Mouse (Mus musculus) urinary bladder, postnatal 36 days (tissue): ENCODE measurements around the gene Acoxl.

ENCODE experiments used
- DNase-seq, 2 experiments: peaks; one replicate each; pipeline ENCODE4 v3.0.0; 2022; ENCODE audit warnings: low spot score in 2 of 2, mixed read lengths in 1 of 2

Acoxl gene

GRCm38 (mm10) chr2:128140183-128140582 is 301.5 kb downstream of the Acoxl start:
- no peak for DNase-seq

GRCm38 (mm10) chr2:128143992-128144391 is 305.3 kb downstream of the Acoxl start:
- no peak for DNase-seq

- no peak for DNase-seq
Measured at GRCm38 (mm10) chr2:128145433-128145832, 306.8 kb downstream of the Acoxl start.

- no peak for DNase-seq
Measured at GRCm38 (mm10) chr2:128149596-128149995, 310.9 kb downstream of the Acoxl start.

GRCm38 (mm10) chr2:128152211-128152610 is 313.5 kb downstream of the Acoxl start:
- no peak for DNase-seq

GRCm38 (mm10) chr2:128152845-128153550 is 314.3 kb downstream of the Acoxl start:
- no peak for DNase-seq

- no peak for DNase-seq
Measured at GRCm38 (mm10) chr2:128153551-128153910, 314.9 kb downstream of the Acoxl start.

- DNase-seq, result no peak
Measured at GRCm38 (mm10) chr2:128155412-128156066, 316.9 kb downstream of the Acoxl start.

- no peak for DNase-seq
Measured at GRCm38 (mm10) chr2:128156067-128156462, 317.4 kb downstream of the Acoxl start.

- DNase-seq, result no peak
Measured at GRCm38 (mm10) chr2:128156557-128157412, 318.1 kb downstream of the Acoxl start.

GRCm38 (mm10) chr2:128158734-128159410 is 320.2 kb downstream of the Acoxl start:
- DNase-seq, result no peak

GRCm38 (mm10) chr2:128159619-128160125 is 321.0 kb downstream of the Acoxl start:
- no peak for DNase-seq

- no peak for DNase-seq
Measured at GRCm38 (mm10) chr2:128163177-128163576, 324.5 kb downstream of the Acoxl start.

GRCm38 (mm10) chr2:128166623-128167423 is 328.1 kb downstream of the Acoxl start:
- no peak for DNase-seq

GRCm38 (mm10) chr2:128167930-128168329 is 329.3 kb downstream of the Acoxl start:
- no peak for DNase-seq

- DNase-seq, result no peak
Measured at GRCm38 (mm10) chr2:128169486-128169885, 330.8 kb downstream of the Acoxl start.

GRCm38 (mm10) chr2:128169972-128170371 is 331.3 kb downstream of the Acoxl start:
- no peak for DNase-seq

- no peak for DNase-seq
Measured at GRCm38 (mm10) chr2:128170614-128171013, 331.9 kb downstream of the Acoxl start.

GRCm38 (mm10) chr2:128172266-128172665 is 333.6 kb downstream of the Acoxl start:
- peak; percentile 43 to 76 for DNase-seq
